Mouse (Mus musculus): ENCODE results near the gene Gstt2.
A peak's percentile ranks its signal among the peaks of the same experiment; 100 is the strongest.
"Not testable (repeated sequence)": the region's sequence is repeated elsewhere in the genome, so short reads cannot be mapped to it uniquely, and the experiment has no call there.

Gene Gstt2

GRCm38 (mm10) chr10:75854791-75855190 is 17.6 kb upstream of the Gstt2 start:
- DNase-seq: no peak

GRCm38 (mm10) chr10:75854096-75854495 is 16.9 kb upstream of the Gstt2 start:
- no peak for DNase-seq

GRCm38 (mm10) chr10:75853452-75853851 is 16.2 kb upstream of the Gstt2 start:
- peak; percentile 85 for DNase-seq

- no peak for DNase-seq
These were observed 15.4 kb upstream of the Gstt2 start for GRCm38 (mm10) chr10:75852539-75853125.

- DNase-seq: no peak
These were observed 14.5 kb upstream of the Gstt2 start for GRCm38 (mm10) chr10:75851681-75852080.

- DNase-seq: no peak
These were observed 13.9 kb upstream of the Gstt2 start for GRCm38 (mm10) chr10:75851076-75851475.

GRCm38 (mm10) chr10:75848382-75848781 is 11.2 kb upstream of the Gstt2 start:
- no peak for DNase-seq

- DNase-seq: peak; percentile 79
These were observed 8.2 kb upstream of the Gstt2 start for GRCm38 (mm10) chr10:75845306-75845930.

GRCm38 (mm10) chr10:75844800-75845199 is 7.6 kb upstream of the Gstt2 start:
- no peak for DNase-seq

- DNase-seq: not testable (repeated sequence)
These were observed 6.7 kb upstream of the Gstt2 start for GRCm38 (mm10) chr10:75843898-75844297.

- DNase-seq: no peak
These were observed 1.9 kb upstream of the Gstt2 start for GRCm38 (mm10) chr10:75839092-75839491.

GRCm38 (mm10) chr10:75835761-75836531 is 1.3 kb downstream of the Gstt2 start:
- DNase-seq: peak; percentile 27

GRCm38 (mm10) chr10:75835307-75835706 is 1.9 kb downstream of the Gstt2 start:
- DNase-seq: peak; percentile 77

GRCm38 (mm10) chr10:75834721-75835120 is 2.5 kb downstream of the Gstt2 start:
- DNase-seq: no peak

- DNase-seq: peak; percentile 78
These were observed 3.0 kb downstream of the Gstt2 start for GRCm38 (mm10) chr10:75834250-75834649.

- DNase-seq: no peak
These were observed 3.7 kb downstream of the Gstt2 start for GRCm38 (mm10) chr10:75833456-75834080.

- peak; percentile 78 for DNase-seq
These were observed 4.8 kb downstream of the Gstt2 start for GRCm38 (mm10) chr10:75832272-75832895.

GRCm38 (mm10) chr10:75830275-75830670 is 7.0 kb downstream of the Gstt2 start:
- DNase-seq: no peak

GRCm38 (mm10) chr10:75829529-75830274 is 7.5 kb downstream of the Gstt2 start:
- DNase-seq: no peak

GRCm38 (mm10) chr10:75828500-75828931 is 8.7 kb downstream of the Gstt2 start:
- no peak for DNase-seq

GRCm38 (mm10) chr10:75827668-75828360 is 9.4 kb downstream of the Gstt2 start:
- no peak for DNase-seq

GRCm38 (mm10) chr10:75824530-75824929 is 12.7 kb downstream of the Gstt2 start:
- DNase-seq: no peak

Data from liver (tissue).